Mouse (Mus musculus) liver, postnatal 0 days (tissue): ENCODE results near the gene Eri3.

ENCODE experiments used
- CTCF ChIP-seq: sonication (generic); IDR thresholded peaks from 2 replicates; pipeline ENCODE4 v1.5.1; 2016; ENCODE audit warnings: antibody characterized with exemption, low read depth
- EP300 ChIP-seq: IDR thresholded peaks from 2 replicates; pipeline ENCODE4 v1.6.1; 2016; ENCODE audit warnings: antibody characterized with exemption, low read depth, mild to moderate bottlenecking

DNA sequence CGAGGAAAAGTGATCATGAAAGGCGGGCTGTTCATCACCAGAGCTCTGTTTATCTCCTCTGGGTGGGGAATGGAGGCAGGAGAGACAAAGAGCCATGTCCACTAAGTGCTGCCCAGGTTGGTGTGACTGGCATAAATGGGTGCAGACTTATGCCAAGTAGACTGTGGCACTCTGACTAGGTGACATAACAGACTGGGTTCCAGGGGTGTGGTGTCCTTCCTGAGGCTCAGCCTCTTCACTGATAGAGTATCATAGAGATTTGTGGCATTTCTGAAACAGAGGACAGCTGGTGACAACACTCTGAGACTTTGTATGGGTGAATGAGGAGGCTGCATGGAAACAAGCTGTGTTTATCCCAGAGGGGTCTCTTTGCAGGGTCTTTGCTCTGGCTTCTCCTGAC lies 61.6 kb downstream of the Eri3 start:
- TF ChIP-seq CTCF (no peak), EP300 (no peak)
